Mouse (Mus musculus): Measurements from ENCODE around the gene Ttc7b. TPM values are rescaled to one million over a fixed set of nuclear protein-coding genes. Genes with fewer than 3 reads are reported as not detected.
A peak's percentile ranks its signal among the peaks of the same experiment; 100 is the strongest.

The Ttc7b gene
- polyA plus RNA-seq, 1 experiment from 2014 or later = 3.5 TPM

DNA sequence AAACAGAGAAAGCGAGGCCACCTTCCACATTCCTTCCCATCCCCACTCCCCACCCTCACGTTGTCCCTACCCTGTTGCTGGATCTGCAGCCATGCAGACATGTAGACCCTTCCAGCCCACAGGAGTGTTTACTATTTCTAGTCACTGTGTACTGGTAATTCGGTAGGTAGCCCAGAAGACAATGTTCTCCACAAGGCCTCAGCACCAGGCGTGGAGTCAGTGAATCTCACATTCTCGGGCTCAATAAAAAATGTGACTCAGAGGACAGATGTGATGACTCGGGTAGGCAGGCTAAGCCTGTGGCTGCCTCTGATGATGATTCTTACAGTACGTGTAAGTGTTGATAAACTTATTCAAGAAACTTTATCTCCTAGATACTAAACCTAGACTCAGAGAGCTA, 147.8 kb downstream of the Ttc7b start:
- no peak for ATAC-seq (ENCODE audit: insufficient read depth, low FRiP score)
- H3K4me1 ChIP-seq (ENCODE audit: control insufficient read depth, insufficient read depth, low read length) = no peaks in the 10 kb centered on the region
- 68% methylated on average over 7 of the region's 7 CpGs for WGBS

DNA sequence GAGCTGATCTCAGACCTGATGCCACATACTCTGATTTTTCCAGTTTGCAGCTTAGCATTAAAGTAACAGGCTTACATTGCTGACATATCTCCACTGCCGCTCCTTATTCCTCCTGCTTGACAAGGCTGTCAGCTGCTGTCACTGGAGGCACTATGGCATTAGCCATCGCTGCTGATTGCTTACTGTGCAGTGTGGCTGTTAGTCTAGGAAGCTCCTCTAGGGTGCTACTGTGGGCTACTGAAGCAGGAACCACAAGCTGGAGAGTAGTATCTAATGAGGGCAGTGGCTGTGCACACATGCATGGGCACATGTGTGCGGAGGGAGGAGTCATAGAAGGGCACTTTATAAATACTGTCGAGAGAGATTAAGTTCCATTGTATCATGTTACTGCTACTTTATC, 148.6 kb downstream of the Ttc7b start:
- 66% methylated on average over 4 of the region's 4 CpGs for WGBS
- Histone ChIP-seq H3K9ac (ENCODE audit: low read length) (no peak overlapping the region), H3K4me2 (ENCODE audit: low read depth, low read length) (no peak overlapping the region), H3K27ac (ENCODE audit: low read length) (no peak overlapping the region), H3K27me3 (ENCODE audit: control insufficient read depth, insufficient read depth, low read length) (no peaks in the 10 kb centered on the region), H3K9me3 (replicated peaks; ENCODE audit: control insufficient read depth, low read length) (no peaks in the 10 kb centered on the region), H3K36me3 (ENCODE audit: control insufficient read depth, insufficient read depth, low read length) (peaks cover 16% of the 10 kb centered on the region), H3K4me1 (ENCODE audit: control insufficient read depth, insufficient read depth, low read length) (no peaks in the 10 kb centered on the region), H3K4me3 (replicated peaks; ENCODE audit: low read length) (no peak overlapping the region)
- ATAC-seq (ENCODE audit: insufficient read depth, low FRiP score) = no peak

More for the DNA sequence above, 147.8 kb downstream of the Ttc7b start:
- Histone ChIP-seq H3K36me3 (ENCODE audit: control insufficient read depth, insufficient read depth, low read length) (peaks cover 16% of the 10 kb centered on the region), H3K27ac (ENCODE audit: low read length) (no peak overlapping the region), H3K4me3 (replicated peaks; ENCODE audit: low read length) (no peak overlapping the region), H3K4me2 (ENCODE audit: low read depth, low read length) (no peak overlapping the region), H3K27me3 (ENCODE audit: control insufficient read depth, insufficient read depth, low read length) (no peaks in the 10 kb centered on the region), H3K9ac (ENCODE audit: low read length) (no peak overlapping the region), H3K9me3 (replicated peaks; ENCODE audit: control insufficient read depth, low read length) (no peaks in the 10 kb centered on the region)

DNA sequence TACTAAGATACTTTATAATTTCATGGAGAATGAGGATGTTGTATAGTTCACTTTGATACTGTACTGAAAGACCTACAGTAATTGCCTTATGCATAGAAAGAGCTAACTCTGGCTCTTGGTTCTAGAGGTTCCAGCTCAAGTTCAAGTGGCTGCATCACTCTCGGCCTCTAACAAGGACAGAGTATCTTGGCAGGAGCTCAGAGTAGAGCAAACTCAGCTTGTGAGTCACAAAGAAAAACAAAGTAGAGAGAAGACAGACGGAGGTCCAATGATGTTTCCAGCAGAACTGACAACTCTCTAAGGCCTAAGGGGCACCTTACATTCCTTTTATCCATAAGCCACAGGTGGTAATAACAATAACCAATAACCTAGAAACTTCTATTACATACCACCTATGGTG, 150.8 kb downstream of the Ttc7b start:
- no peak overlapping the region for H3K4me2 ChIP-seq (ENCODE audit: low read depth, low read length)
- H3K4me3 ChIP-seq (replicated peaks; ENCODE audit: low read length) = no peak overlapping the region
- ATAC-seq (ENCODE audit: insufficient read depth, low FRiP score) = no peak
- H3K27me3 ChIP-seq (ENCODE audit: control insufficient read depth, insufficient read depth, low read length) = no peaks in the 10 kb centered on the region
- H3K4me1 ChIP-seq (ENCODE audit: control insufficient read depth, insufficient read depth, low read length) = no peaks in the 10 kb centered on the region
- no peak overlapping the region for H3K27ac ChIP-seq (ENCODE audit: low read length)
- no peaks in the 10 kb centered on the region for H3K9me3 ChIP-seq (replicated peaks; ENCODE audit: control insufficient read depth, low read length)
- no peak overlapping the region for H3K9ac ChIP-seq (ENCODE audit: low read length)
- 94% methylated on average over 2 of the region's 2 CpGs for WGBS
- H3K36me3 ChIP-seq (ENCODE audit: control insufficient read depth, insufficient read depth, low read length) = peaks cover 16% of the 10 kb centered on the region

DNA sequence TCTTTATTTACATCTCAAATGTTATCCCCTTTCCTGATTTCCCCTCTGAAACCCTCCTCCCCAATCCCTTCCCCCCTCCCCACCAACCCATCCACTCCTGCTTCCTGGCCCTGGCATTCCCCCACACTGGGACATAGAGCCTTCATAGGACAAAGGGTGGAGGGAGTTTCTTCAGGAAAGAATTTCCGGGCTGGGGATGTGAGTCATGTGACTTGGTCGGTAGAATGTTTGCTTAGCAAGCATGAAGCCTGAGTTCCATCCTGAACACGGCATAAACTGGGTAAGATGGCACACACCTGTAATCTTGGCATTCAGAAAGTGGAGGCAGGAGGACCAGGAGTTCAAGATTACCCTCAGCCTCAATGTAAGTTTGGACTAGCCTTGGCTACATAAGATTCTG, 151.4 kb downstream of the Ttc7b start:
- no peaks in the 10 kb centered on the region for H3K27me3 ChIP-seq (ENCODE audit: control insufficient read depth, insufficient read depth, low read length)
- no peak overlapping the region for H3K4me3 ChIP-seq (replicated peaks; ENCODE audit: low read length)
- H3K4me1 ChIP-seq (ENCODE audit: control insufficient read depth, insufficient read depth, low read length) = no peaks in the 10 kb centered on the region
- H3K27ac ChIP-seq (ENCODE audit: low read length) = no peak overlapping the region
- WGBS = 47% methylated on average over 3 of the region's 3 CpGs
- no peak overlapping the region for H3K4me2 ChIP-seq (ENCODE audit: low read depth, low read length)
- peaks cover 16% of the 10 kb centered on the region for H3K36me3 ChIP-seq (ENCODE audit: control insufficient read depth, insufficient read depth, low read length)
- H3K9ac ChIP-seq (ENCODE audit: low read length) = no peak overlapping the region
- no peaks in the 10 kb centered on the region for H3K9me3 ChIP-seq (replicated peaks; ENCODE audit: control insufficient read depth, low read length)
- ATAC-seq (ENCODE audit: insufficient read depth, low FRiP score) = no peak; the same call in 1 of the 2 replicates

DNA sequence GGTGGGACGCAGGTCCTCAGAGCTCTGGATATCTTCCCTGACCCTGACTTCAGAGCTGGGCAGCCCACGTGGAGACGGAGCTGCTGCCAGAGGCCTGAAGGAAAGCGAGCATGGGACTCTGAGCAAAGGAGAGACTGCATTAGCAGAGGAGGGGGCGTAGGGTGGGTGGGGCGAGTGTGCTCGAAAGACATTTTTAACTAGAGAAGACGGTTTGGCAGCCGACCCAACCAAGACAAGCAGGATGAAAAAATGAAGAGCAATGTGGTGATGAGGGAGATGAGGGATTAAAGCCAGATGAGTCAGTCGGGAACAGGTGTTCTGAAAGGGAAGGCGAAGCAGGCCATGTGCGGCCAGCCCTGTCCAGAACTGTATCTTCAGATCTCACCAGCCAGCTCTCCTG, 159.3 kb downstream of the Ttc7b start:
- ATAC-seq (ENCODE audit: insufficient read depth, low FRiP score) = peak; percentile 29; the same call in 1 of the 2 replicates
- H3K4me1 ChIP-seq (ENCODE audit: control insufficient read depth, insufficient read depth, low read length) = no peaks in the 10 kb centered on the region
- H3K9ac ChIP-seq (ENCODE audit: low read length) = no peak overlapping the region
- no peaks in the 10 kb centered on the region for H3K9me3 ChIP-seq (replicated peaks; ENCODE audit: control insufficient read depth, low read length)
- H3K4me2 ChIP-seq (ENCODE audit: low read depth, low read length) = no peak overlapping the region
- no peak overlapping the region for H3K4me3 ChIP-seq (replicated peaks; ENCODE audit: low read length)
- H3K36me3 ChIP-seq (ENCODE audit: control insufficient read depth, insufficient read depth, low read length) = no peaks in the 10 kb centered on the region
- H3K27ac ChIP-seq (ENCODE audit: low read length) = no peak overlapping the region
- no peaks in the 10 kb centered on the region for H3K27me3 ChIP-seq (ENCODE audit: control insufficient read depth, insufficient read depth, low read length)
- WGBS = 67% methylated on average over 12 of the region's 12 CpGs

DNA sequence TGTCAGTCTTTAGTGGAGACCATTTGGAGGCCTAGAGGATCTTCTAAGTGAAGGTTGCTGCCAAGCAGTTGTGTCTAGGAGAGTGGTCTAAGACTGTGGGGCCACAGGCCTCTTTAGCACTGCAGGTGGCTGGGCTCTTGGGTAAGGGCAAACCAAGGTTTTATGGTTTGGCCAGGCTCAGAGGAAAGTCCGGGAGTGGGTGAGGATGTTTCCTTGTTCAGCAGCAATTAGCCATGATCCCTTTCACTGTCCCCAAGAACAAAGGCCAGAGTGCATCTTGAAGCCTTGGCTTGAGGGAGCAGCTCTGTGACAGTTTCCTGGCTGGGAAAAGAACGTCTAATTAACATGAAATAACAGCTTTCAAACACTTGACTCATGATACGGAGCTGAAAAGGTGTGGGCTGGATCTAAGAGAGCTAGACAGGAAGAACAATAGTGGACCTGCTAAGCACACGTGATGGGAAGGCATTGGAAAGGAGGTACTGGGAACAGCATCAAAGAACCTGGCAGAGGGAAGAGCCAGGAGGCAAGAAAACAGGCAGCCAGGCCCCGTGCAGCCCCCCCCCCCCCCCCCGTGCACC, 162.5 kb downstream of the Ttc7b start:
- no peaks in the 10 kb centered on the region for H3K4me1 ChIP-seq (ENCODE audit: control insufficient read depth, insufficient read depth, low read length)
- H3K4me2 ChIP-seq (ENCODE audit: low read depth, low read length) = no peak overlapping the region
- ATAC-seq (ENCODE audit: insufficient read depth, low FRiP score) = no peak
- no peaks in the 10 kb centered on the region for H3K9me3 ChIP-seq (replicated peaks; ENCODE audit: control insufficient read depth, low read length)
- H3K27ac ChIP-seq (ENCODE audit: low read length) = no peak overlapping the region
- no peak overlapping the region for H3K9ac ChIP-seq (ENCODE audit: low read length)
- no peaks in the 10 kb centered on the region for H3K36me3 ChIP-seq (ENCODE audit: control insufficient read depth, insufficient read depth, low read length)
- H3K4me3 ChIP-seq (replicated peaks; ENCODE audit: low read length) = no peak overlapping the region
- WGBS = 74% methylated on average over 6 of the region's 6 CpGs
- no peaks in the 10 kb centered on the region for H3K27me3 ChIP-seq (ENCODE audit: control insufficient read depth, insufficient read depth, low read length)

DNA sequence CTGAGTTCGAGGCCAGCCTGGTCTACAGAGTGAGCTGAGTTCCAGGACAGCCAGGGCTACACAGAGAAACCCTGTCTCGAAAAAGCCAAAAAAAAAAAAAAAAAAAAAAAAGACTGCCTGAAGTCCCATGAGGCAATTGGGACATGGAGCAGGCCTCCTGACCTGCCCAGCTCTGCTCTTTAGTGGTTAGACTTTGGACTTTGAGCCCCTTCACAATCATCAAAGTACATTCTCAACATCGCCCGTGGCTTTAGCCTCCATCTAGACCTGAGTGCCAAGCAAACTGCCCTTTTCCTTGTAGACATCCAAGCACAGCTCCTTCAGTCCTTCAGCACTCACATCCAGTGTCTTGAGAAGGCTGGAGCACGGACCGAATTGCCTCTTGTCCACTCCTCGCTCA, 164.2 kb downstream of the Ttc7b start:
- H3K9me3 ChIP-seq (replicated peaks; ENCODE audit: control insufficient read depth, low read length) = no peaks in the 10 kb centered on the region
- 87% methylated on average over 7 of the region's 7 CpGs for WGBS
- H3K9ac ChIP-seq (ENCODE audit: low read length) = no peak overlapping the region
- no peaks in the 10 kb centered on the region for H3K36me3 ChIP-seq (ENCODE audit: control insufficient read depth, insufficient read depth, low read length)
- H3K4me3 ChIP-seq (replicated peaks; ENCODE audit: low read length) = no peak overlapping the region
- H3K4me1 ChIP-seq (ENCODE audit: control insufficient read depth, insufficient read depth, low read length) = no peaks in the 10 kb centered on the region
- H3K27ac ChIP-seq (ENCODE audit: low read length) = no peak overlapping the region
- H3K4me2 ChIP-seq (ENCODE audit: low read depth, low read length) = no peak overlapping the region
- H3K27me3 ChIP-seq (ENCODE audit: control insufficient read depth, insufficient read depth, low read length) = no peaks in the 10 kb centered on the region
- no peak for ATAC-seq (ENCODE audit: insufficient read depth, low FRiP score)

DNA sequence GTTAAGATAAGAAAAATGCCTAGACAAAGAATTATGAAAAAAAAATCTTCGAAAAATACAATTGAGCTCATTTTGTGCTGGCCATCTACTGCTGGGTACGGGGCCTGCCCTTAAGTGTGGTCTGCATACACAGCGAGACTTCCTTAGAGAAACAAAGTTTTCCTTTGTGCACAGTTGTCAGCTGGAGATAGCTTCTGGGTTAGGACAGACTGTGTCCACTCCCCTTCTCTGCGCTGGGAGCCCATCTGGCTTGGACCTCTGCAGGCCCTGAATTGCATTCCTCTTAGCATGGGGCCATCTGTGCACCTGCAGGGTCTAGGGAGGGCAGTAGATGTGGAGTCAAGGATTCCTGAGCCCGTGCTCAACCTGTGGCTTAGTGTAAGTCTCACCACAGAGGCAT, 165.1 kb downstream of the Ttc7b start:
- H3K9ac ChIP-seq (ENCODE audit: low read length) = no peak overlapping the region
- H3K27me3 ChIP-seq (ENCODE audit: control insufficient read depth, insufficient read depth, low read length) = no peaks in the 10 kb centered on the region
- no peak for ATAC-seq (ENCODE audit: insufficient read depth, low FRiP score)
- H3K4me1 ChIP-seq (ENCODE audit: control insufficient read depth, insufficient read depth, low read length) = no peaks in the 10 kb centered on the region
- no peak overlapping the region for H3K4me3 ChIP-seq (replicated peaks; ENCODE audit: low read length)
- H3K9me3 ChIP-seq (replicated peaks; ENCODE audit: control insufficient read depth, low read length) = no peaks in the 10 kb centered on the region
- WGBS = 83% methylated on average over 5 of the region's 5 CpGs
- no peak overlapping the region for H3K4me2 ChIP-seq (ENCODE audit: low read depth, low read length)
- H3K27ac ChIP-seq (ENCODE audit: low read length) = no peak overlapping the region
- H3K36me3 ChIP-seq (ENCODE audit: control insufficient read depth, insufficient read depth, low read length) = no peaks in the 10 kb centered on the region

DNA sequence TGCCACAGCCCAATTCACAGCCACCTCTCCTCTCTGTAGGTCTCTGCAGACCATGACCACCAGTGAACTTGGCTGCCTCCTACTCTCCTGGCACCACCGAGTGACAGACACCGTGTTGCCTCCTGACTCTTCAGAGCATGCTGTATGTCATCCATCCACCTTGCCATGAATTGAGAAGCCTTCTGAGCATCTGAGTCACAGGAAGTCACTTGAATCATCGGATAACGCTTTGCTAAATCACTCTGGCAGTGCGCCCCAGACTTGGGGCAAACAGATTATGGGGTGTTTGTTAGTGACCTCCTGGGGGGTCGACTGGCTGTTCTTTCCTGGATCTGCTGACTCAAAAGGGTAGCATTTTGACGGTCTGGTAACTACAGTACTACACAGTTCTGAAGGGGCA, 166.7 kb downstream of the Ttc7b start:
- Histone ChIP-seq H3K4me2 (ENCODE audit: low read depth, low read length) (no peak overlapping the region), H3K9me3 (replicated peaks; ENCODE audit: control insufficient read depth, low read length) (no peaks in the 10 kb centered on the region), H3K27ac (ENCODE audit: low read length) (no peak overlapping the region), H3K4me3 (replicated peaks; ENCODE audit: low read length) (no peak overlapping the region), H3K4me1 (ENCODE audit: control insufficient read depth, insufficient read depth, low read length) (no peaks in the 10 kb centered on the region), H3K9ac (ENCODE audit: low read length) (no peak overlapping the region), H3K36me3 (ENCODE audit: control insufficient read depth, insufficient read depth, low read length) (no peaks in the 10 kb centered on the region), H3K27me3 (ENCODE audit: control insufficient read depth, insufficient read depth, low read length) (no peaks in the 10 kb centered on the region)
- WGBS = 68% methylated on average over 7 of the region's 7 CpGs
- no peak for ATAC-seq (ENCODE audit: insufficient read depth, low FRiP score)
